Mouse (Mus musculus) testis, adult 2 months (tissue): ENCODE results near the gene Mfsd6l. TPM values are rescaled to one million over a fixed set of nuclear protein-coding genes. Genes with fewer than 3 reads are reported as not detected.
A peak's percentile ranks its signal among the peaks of the same experiment; 100 is the strongest.

ENCODE experiments used
- H3K27ac ChIP-seq: fragments of 200-500 bp; 2 replicates; pipeline ENCODE4 v1.5.1; 2012; ENCODE audit warnings: low read depth, low read length; ENCODE audit not compliant: control insufficient read depth, insufficient read depth
- H3K27me3 ChIP-seq: fragments of 200-500 bp; 2 replicates; pipeline ENCODE4 v1.6.1; 2012; ENCODE audit warnings: mild to moderate bottlenecking, low read length, moderate library complexity; ENCODE audit not compliant: control insufficient read depth, insufficient read depth
- H3K36me3 ChIP-seq: fragments of 200-500 bp; 2 replicates; pipeline ENCODE4 v1.6.1; 2012; ENCODE audit warnings: mild to moderate bottlenecking, low read length; ENCODE audit not compliant: control insufficient read depth, insufficient read depth
- H3K4me1 ChIP-seq: fragments of 200-500 bp; 2 replicates; pipeline ENCODE4 v1.6.1; 2012; ENCODE audit warnings: low read length; ENCODE audit not compliant: control insufficient read depth, insufficient read depth
- H3K4me3 ChIP-seq: fragments of 200-500 bp; 2 replicates; pipeline ENCODE4 v1.5.1; 2012; ENCODE audit warnings: low read depth, mild to moderate bottlenecking, low read length, moderate library complexity, mixed read lengths; ENCODE audit not compliant: control insufficient read depth
- CTCF ChIP-seq: fragments of 200-500 bp; IDR thresholded peaks from 2 replicates; pipeline ENCODE4 v1.5.1; 2012; ENCODE audit warnings: low read depth, mild to moderate bottlenecking, inconsistent platforms, low read length, moderate library complexity; ENCODE audit not compliant: control insufficient read depth, insufficient read depth, insufficient replicate concordance
- POLR2A ChIP-seq: fragments of 200-500 bp; IDR thresholded peaks from 2 replicates; pipeline ENCODE4 v1.6.1; 2012; ENCODE audit warnings: low read depth, mild to moderate bottlenecking, inconsistent platforms, low read length, moderate library complexity; ENCODE audit not compliant: control insufficient read depth
- polyA plus RNA-seq: library from polyadenylated mRNA; depleted of rRNA; stranded (reverse); fragments of >200 nt; gene quantifications from 2 replicates; pipeline ENCODE4 v1.2.3, GENCODE M21; 2012

Gene Mfsd6l
- polyA plus RNA-seq, 1 experiment, result 7.9 TPM

DNA sequence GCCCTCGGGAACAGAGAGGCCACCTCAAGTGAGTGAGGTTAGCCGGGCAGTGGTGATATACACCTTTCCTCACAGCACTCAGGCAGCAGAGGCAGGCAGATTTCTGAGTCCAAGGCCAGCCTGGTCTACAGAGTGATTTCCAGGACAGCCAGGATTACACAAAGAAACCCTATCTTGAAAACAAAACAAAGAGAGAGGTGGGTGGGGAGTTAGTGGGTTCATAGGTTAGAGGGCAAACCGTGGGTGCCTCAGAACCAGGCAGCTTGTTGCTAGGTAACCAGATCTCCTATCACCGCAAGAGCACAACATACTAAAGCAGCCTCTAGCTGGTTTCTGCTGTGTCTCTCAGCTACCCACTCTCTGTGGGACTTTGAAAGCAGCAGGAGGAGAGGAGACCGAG, 30.7 kb downstream of the Mfsd6l start, which contains the start of gene Ccdc42:
TSS of gene Ccdc42 (plus strand) at position 301 of the 400 bp plus-strand sequence.
- no peaks in the 10 kb centered on the region; the same call in 1 of the 2 replicates for H3K36me3 ChIP-seq
- no peaks in the 10 kb centered on the region for H3K27me3 ChIP-seq
- peaks cover 7% of the 10 kb centered on the region for H3K4me1 ChIP-seq
- TF ChIP-seq POLR2A, result peak; percentile 19; the same call in 1 of the 2 replicates
- no peak for TF ChIP-seq CTCF
- H3K4me3 ChIP-seq, result peak within 1 kb of the TSS; percentile 92
- H3K27ac ChIP-seq, result peak within 1 kb of the TSS; percentile 73

- Histone ChIP-seq H3K4me3 (no peak overlapping the region), H3K36me3 (no peaks in the 10 kb centered on the region; the same call in 1 of the 2 replicates), H3K4me1 (peaks cover 7% of the 10 kb centered on the region), H3K27ac (no peak overlapping the region), H3K27me3 (no peaks in the 10 kb centered on the region)
- TF ChIP-seq POLR2A (no peak), CTCF (peak; percentile 75; the same call in 1 of the 2 replicates)
These were observed 33.2 kb downstream of the Mfsd6l start for GRCm38 (mm10) chr11:68589055-68589809.

- Histone ChIP-seq H3K4me1 (peaks cover 7% of the 10 kb centered on the region), H3K4me3 (no peak overlapping the region), H3K27me3 (no peaks in the 10 kb centered on the region), H3K36me3 (no peaks in the 10 kb centered on the region; the same call in 1 of the 2 replicates), H3K27ac (no peak overlapping the region)
- no peak for TF ChIP-seq CTCF
- no peak for TF ChIP-seq POLR2A
These were observed 35.7 kb downstream of the Mfsd6l start for GRCm38 (mm10) chr11:68591708-68592107.

- no peak overlapping the region for H3K27ac ChIP-seq
- H3K36me3 ChIP-seq, result no peaks in the 10 kb centered on the region; the same call in 1 of the 2 replicates
- H3K4me1 ChIP-seq, result no peaks in the 10 kb centered on the region
- H3K27me3 ChIP-seq, result no peaks in the 10 kb centered on the region
- no peak overlapping the region for H3K4me3 ChIP-seq
- TF ChIP-seq POLR2A (no peak), CTCF (no peak)
These were observed 37.3 kb downstream of the Mfsd6l start for GRCm38 (mm10) chr11:68593247-68593646.

GRCm38 (mm10) chr11:68597912-68598311, 41.9 kb downstream of the Mfsd6l start:
- no peaks in the 10 kb centered on the region for H3K27me3 ChIP-seq
- no peaks in the 10 kb centered on the region for H3K4me1 ChIP-seq
- H3K36me3 ChIP-seq, result no peaks in the 10 kb centered on the region
- no peak for TF ChIP-seq CTCF
- no peak for TF ChIP-seq POLR2A
- H3K27ac ChIP-seq, result no peak overlapping the region
- no peak overlapping the region for H3K4me3 ChIP-seq

GRCm38 (mm10) chr11:68600551-68601021, 44.6 kb downstream of the Mfsd6l start:
- no peaks in the 10 kb centered on the region for H3K27me3 ChIP-seq
- no peak overlapping the region for H3K4me3 ChIP-seq
- TF ChIP-seq CTCF (no peak), POLR2A (no peak)
- H3K27ac ChIP-seq, result no peak overlapping the region
- no peaks in the 10 kb centered on the region for H3K36me3 ChIP-seq
- H3K4me1 ChIP-seq, result no peaks in the 10 kb centered on the region

DNA sequence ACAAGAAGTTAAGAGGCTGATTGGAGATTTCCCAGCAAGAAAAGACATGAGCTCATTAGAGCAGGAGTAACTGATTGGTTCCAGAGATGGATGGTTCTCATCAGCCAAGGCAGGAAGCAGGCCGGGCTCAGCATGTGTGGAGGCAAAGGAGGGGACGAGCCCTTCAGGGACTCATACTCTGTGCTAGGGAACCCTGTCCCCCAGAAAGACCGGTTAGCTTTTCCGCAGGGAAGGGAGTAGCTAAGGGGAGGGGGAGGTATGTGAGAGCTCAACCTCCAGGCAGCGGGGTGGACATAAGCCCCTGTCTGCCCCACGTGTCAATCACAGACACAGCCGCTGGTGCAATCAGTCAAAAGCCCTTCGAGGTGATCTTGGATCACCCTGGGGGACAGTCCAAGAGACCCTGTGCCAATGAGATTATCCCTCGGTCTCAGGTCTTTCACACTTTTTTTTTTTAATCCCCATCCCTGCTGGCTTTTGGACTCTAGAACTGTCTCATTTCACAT, 45.6 kb downstream of the Mfsd6l start:
- no peak overlapping the region for H3K4me3 ChIP-seq
- no peaks in the 10 kb centered on the region for H3K4me1 ChIP-seq
- H3K27ac ChIP-seq, result no peak overlapping the region
- TF ChIP-seq POLR2A (no peak), CTCF (no peak)
- no peaks in the 10 kb centered on the region for H3K27me3 ChIP-seq
- H3K36me3 ChIP-seq, result no peaks in the 10 kb centered on the region
